Mouse (Mus musculus): ENCODE results near the gene Anks6.

Anks6 gene

GRCm38 (mm10) chr4:46988824-46989223 lies 68.4 kb downstream of the Anks6 start:
- no peak for DNase-seq

- no peak for DNase-seq
Observed at GRCm38 (mm10) chr4:46988257-46988656, 69.0 kb downstream of the Anks6 start.

- no peak for DNase-seq
Observed at GRCm38 (mm10) chr4:46987809-46988208, 69.4 kb downstream of the Anks6 start.

GRCm38 (mm10) chr4:46986054-46986453 lies 71.2 kb downstream of the Anks6 start:
- no peak for DNase-seq

GRCm38 (mm10) chr4:46982912-46983311 lies 74.3 kb downstream of the Anks6 start:
- no peak for DNase-seq

GRCm38 (mm10) chr4:46982094-46982493 lies 75.1 kb downstream of the Anks6 start:
- no peak for DNase-seq

GRCm38 (mm10) chr4:46978371-46978770 lies 78.9 kb downstream of the Anks6 start:
- DNase-seq, result no peak

GRCm38 (mm10) chr4:46977161-46977560 lies 80.1 kb downstream of the Anks6 start:
- no peak for DNase-seq

- DNase-seq, result no peak
Observed at GRCm38 (mm10) chr4:46976671-46977071, 80.6 kb downstream of the Anks6 start.

GRCm38 (mm10) chr4:46973322-46973721 lies 83.9 kb downstream of the Anks6 start:
- no peak for DNase-seq

- no peak for DNase-seq
Observed at GRCm38 (mm10) chr4:46967981-46968380, 89.2 kb downstream of the Anks6 start.

GRCm38 (mm10) chr4:46966551-46966950 lies 90.7 kb downstream of the Anks6 start:
- peak in 1 of 2 experiments; percentile 4 for DNase-seq
